Mouse (Mus musculus): Measurements from ENCODE around the gene Evi5. TPM values are rescaled to one million over a fixed set of nuclear protein-coding genes. Genes with fewer than 3 reads are reported as not detected.
A peak's percentile ranks its signal among the peaks of the same experiment; 100 is the strongest.

Gene Evi5
- total and polyA plus RNA-seq, 3 experiments, result 4.6 to 8.4 TPM; not detected in 1

GRCm38 (mm10) chr5:107866127-107867126 lies 8.5 kb downstream of the Evi5 start:
- Histone ChIP-seq H3K9ac (ENCODE audit: control insufficient read depth, low read depth, low read length, poor library complexity, severe bottlenecking) (peak overlapping the region; percentile 20), H3K4me1 (ENCODE audit: control insufficient read depth in 1 of 2, insufficient read depth in 2 of 2, low read length in 2 of 2) (peaks cover 5 to 17% of the 10 kb centered on the region in 2 experiments), H3K27ac (ENCODE audit: control insufficient read depth, low read depth, low read length) (peak overlapping the region; percentile 71)
- TF ChIP-seq MEF2A (IDR thresholded peaks at IDR 0.05; ENCODE audit: extremely low read depth, insufficient replicate concordance, low read depth, low read length, poor library complexity, severe bottlenecking) (no peak), RAD21 (IDR thresholded peaks at IDR 0.05; ENCODE audit: low read depth, low read length) (no peak), CHD2 (IDR thresholded peaks at IDR 0.05; ENCODE audit: low read length) (no peak), MYB (IDR thresholded peaks at IDR 0.05; ENCODE audit: low read depth, low read length) (no peak), RCOR1 (IDR thresholded peaks at IDR 0.05; ENCODE audit: low read depth, low read length) (peak; percentile 47; the same call in 1 of the 2 replicates), HCFC1 (IDR thresholded peaks at IDR 0.05; ENCODE audit: low read depth, low read length) (no peak), NELFE (IDR thresholded peaks at IDR 0.05; ENCODE audit: low read depth, low read length) (no peak), MXI1 (IDR thresholded peaks at IDR 0.05; ENCODE audit: low read depth, low read length) (0 out of 2 replicates have a peak, but pooled peaks have one; percentile 23), TAL1 (IDR thresholded peaks at IDR 0.05; ENCODE audit: low read length) (peak; percentile 72), MAFK (IDR thresholded peaks at IDR 0.05; ENCODE audit: borderline replicate concordance, low read depth, low read length) (peak; percentile 28; the same call in 1 of the 2 replicates), POLR2AphosphoS2 (IDR thresholded peaks at IDR 0.05; ENCODE audit: low read length) (no peak), ZNF384 (IDR thresholded peaks at IDR 0.05; ENCODE audit: low read depth, low read length) (peak; percentile 74), USF2 (IDR thresholded peaks at IDR 0.05; ENCODE audit: borderline replicate concordance in 1 of 2, insufficient read depth in 1 of 2, low read depth in 1 of 2, low read length in 2 of 2) (no peak), MAZ (IDR thresholded peaks at IDR 0.05; ENCODE audit: low read depth, low read length) (no peak), ETS1 (IDR thresholded peaks at IDR 0.05; ENCODE audit: low read depth, low read length) (peak; percentile 65; the same call in 1 of the 2 replicates), TCF12 (IDR thresholded peaks at IDR 0.05; ENCODE audit: low read depth, low read length) (peak; percentile 87), BHLHE40 (IDR thresholded peaks at IDR 0.05; ENCODE audit: borderline replicate concordance, low read depth, low read length) (no peak), CTCF (IDR thresholded peaks at IDR 0.05 in 2 of 3, conservative IDR thresholded peaks at IDR 0.05 in 1 of 3; ENCODE audit: control insufficient read depth in 1 of 3, insufficient read depth in 1 of 3, low read depth in 2 of 3, low read length in 3 of 3, poor library complexity in 1 of 3, severe bottlenecking in 1 of 3) (no peak), POLR2AphosphoS5 (IDR thresholded peaks at IDR 0.05; ENCODE audit: borderline replicate concordance, low read depth, low read length) (no peak), EP300 (IDR thresholded peaks at IDR 0.05; ENCODE audit: low read depth in 1 of 2, low read length in 2 of 2) (peak; percentile 76 to 82), ZC3H11A (IDR thresholded peaks at IDR 0.05; ENCODE audit: low read depth, low read length) (no peak), CHD1 (IDR thresholded peaks at IDR 0.05; ENCODE audit: low read depth, low read length) (peak; percentile 64; the same call in 1 of the 2 replicates), E2F4 (IDR thresholded peaks at IDR 0.05; ENCODE audit: borderline replicate concordance, low read depth, low read length) (no peak), ELF1 (IDR thresholded peaks at IDR 0.05; ENCODE audit: low read depth, low read length) (no peak), SMC3 (IDR thresholded peaks at IDR 0.05; ENCODE audit: low read depth, low read length) (no peak), ZKSCAN1 (IDR thresholded peaks at IDR 0.05; ENCODE audit: low read depth, low read length) (no peak), SIN3A (IDR thresholded peaks at IDR 0.05; ENCODE audit: low read length) (no peak), MAX (IDR thresholded peaks at IDR 0.05; ENCODE audit: low read length) (no peak), JUND (IDR thresholded peaks at IDR 0.05; ENCODE audit: low read depth, low read length) (no peak), NRF1 (IDR thresholded peaks at IDR 0.05; ENCODE audit: insufficient read depth, low read depth, low read length, poor library complexity, severe bottlenecking) (no peak), KAT2A (conservative IDR thresholded peaks at IDR 0.05; ENCODE audit: low read depth, low read length) (no peak), ZMIZ1 (IDR thresholded peaks at IDR 0.05; ENCODE audit: low read depth, low read length) (no peak), GATA1 (IDR thresholded peaks at IDR 0.05; ENCODE audit: low read depth, low read length) (peak; percentile 96), MYC (IDR thresholded peaks at IDR 0.05; ENCODE audit: low read depth, low read length) (no peak), USF1 (IDR thresholded peaks at IDR 0.05; ENCODE audit: low read depth, low read length) (no peak)

More at GRCm38 (mm10) chr5:107866127-107867126, 8.5 kb downstream of the Evi5 start:
- peaks cover 0 to 30% of the 10 kb centered on the region in 2 experiments; a peak in 2 of 4 replicates for H3K36me3 ChIP-seq (ENCODE audit: control insufficient read depth in 1 of 2, insufficient read depth in 2 of 2, low read length in 2 of 2)
- DNase-seq (ENCODE audit: low read depth, low spot score), result peak; percentile 72
- H3K4me3 ChIP-seq (ENCODE audit: control insufficient read depth in 1 of 2, insufficient read depth in 1 of 2, low read depth in 2 of 2, low read length in 2 of 2), result peak overlapping the region; percentile 13 to 18
- H3K79me2 ChIP-seq (ENCODE audit: control insufficient read depth, insufficient read depth, low read length, poor library complexity), result peaks cover 16% of the 10 kb centered on the region
- H3K9me3 ChIP-seq (replicated peaks; ENCODE audit: insufficient read depth, low read length), result no peaks in the 10 kb centered on the region
- H3K27me3 ChIP-seq (ENCODE audit: control insufficient read depth in 1 of 2, insufficient read depth in 2 of 2, low read length in 2 of 2), result no peaks in the 10 kb centered on the region

All from MEL (cell line).